In genomic region chr11:52919231-52919960, GRCm38 (mm10) we compare ENCODE assay signal across 8 mouse cellular contexts.
DNase-seq lines count a peak whose midpoint lies in the region; ATAC-seq and TF ChIP-seq lines count a peak whose summit lies in the region.

No protein-coding gene starts in this region.

- H3K79me2 ChIP-seq in heart, adult 2 months (replicated peaks; ENCODE audit: control insufficient read depth, insufficient read depth, low read length), result no peaks in the 10 kb centered on the region

- no peaks in the 10 kb centered on the region for H3K36me3 ChIP-seq in heart, embryonic 12.5 days
- no peaks in the 10 kb centered on the region for H3K36me3 ChIP-seq in heart, adult 2 months (ENCODE audit: control insufficient read depth, insufficient read depth, low read length)
- no peaks in the 10 kb centered on the region for H3K36me3 ChIP-seq in neural tube, embryonic 11.5 days (ENCODE audit: control insufficient read depth, insufficient read depth, low read length)
- no peaks in the 10 kb centered on the region for H3K36me3 ChIP-seq in embryonic facial prominence, embryonic 15.5 days
- no peaks in the 10 kb centered on the region for H3K36me3 ChIP-seq in neural tube, embryonic 14.5 days (ENCODE audit: control insufficient read depth, insufficient read depth, low read length)

- TF ChIP-seq EP300 in heart, adult 2 months (IDR thresholded peaks at IDR 0.05; ENCODE audit: insufficient read depth, low read depth, low read length), result no peak

- H3K4me1 ChIP-seq in heart, embryonic 12.5 days (replicated peaks), result peaks cover 18% of the 10 kb centered on the region
- H3K4me1 ChIP-seq in heart, adult 2 months (ENCODE audit: control insufficient read depth, insufficient read depth, low read length), result no peaks in the 10 kb centered on the region
- H3K4me1 ChIP-seq in neural tube, embryonic 11.5 days (ENCODE audit: control insufficient read depth, insufficient read depth, low read length), result no peaks in the 10 kb centered on the region
- H3K4me1 ChIP-seq in embryonic facial prominence, embryonic 15.5 days, result peaks cover 9% of the 10 kb centered on the region; the same call in 1 of the 2 replicates
- H3K4me1 ChIP-seq in neural tube, embryonic 14.5 days (ENCODE audit: control insufficient read depth, insufficient read depth, low read length), result peaks cover 7% of the 10 kb centered on the region; the same call in 1 of the 2 replicates

- TF ChIP-seq POLR2A in heart, adult 2 months (IDR thresholded peaks at IDR 0.05; ENCODE audit: insufficient read depth, low read depth, low read length), result no peak

- H3K4me2 ChIP-seq in heart, embryonic 12.5 days, result peak overlapping the region; percentile 17
- H3K4me2 ChIP-seq in neural tube, embryonic 11.5 days (ENCODE audit: low read depth), result no peak overlapping the region
- H3K4me2 ChIP-seq in embryonic facial prominence, embryonic 15.5 days (replicated peaks), result no peak overlapping the region
- H3K4me2 ChIP-seq in neural tube, embryonic 14.5 days (ENCODE audit: low read depth, low read length), result no peak overlapping the region

- intact Hi-C loops in heart, adult 2 months (cut with DNase I), result no loop called here

- H3K4me3 ChIP-seq in heart, embryonic 12.5 days, result no peak overlapping the region
- H3K4me3 ChIP-seq in heart, adult 2 months, result no peak overlapping the region
- no peak overlapping the region for H3K4me3 ChIP-seq in neural tube, embryonic 11.5 days (ENCODE audit: low read depth, low read length)
- no peak overlapping the region for H3K4me3 ChIP-seq in embryonic facial prominence, embryonic 15.5 days (replicated peaks)
- no peak overlapping the region for H3K4me3 ChIP-seq in neural tube, embryonic 14.5 days (ENCODE audit: low read depth, low read length)

- H3K27ac ChIP-seq in heart, embryonic 12.5 days (ENCODE audit: poor library complexity, severe bottlenecking), result peak overlapping the region; percentile 15; the same call in 1 of the 2 replicates
- H3K27ac ChIP-seq in heart, adult 2 months, result no peak overlapping the region
- H3K27ac ChIP-seq in neural tube, embryonic 11.5 days (ENCODE audit: low read depth, low read length), result no peak overlapping the region
- no peak overlapping the region for H3K27ac ChIP-seq in embryonic facial prominence, embryonic 15.5 days (replicated peaks)
- no peak overlapping the region for H3K27ac ChIP-seq in neural tube, embryonic 14.5 days (ENCODE audit: low read depth, low read length)

- TF ChIP-seq CTCF in heart, adult 2 months (IDR thresholded peaks at IDR 0.05), result no peak

- no peaks in the 10 kb centered on the region for H3K9me3 ChIP-seq in heart, embryonic 12.5 days (replicated peaks)
- H3K9me3 ChIP-seq in neural tube, embryonic 11.5 days (ENCODE audit: control insufficient read depth, low read length), result no peaks in the 10 kb centered on the region
- H3K9me3 ChIP-seq in embryonic facial prominence, embryonic 15.5 days (replicated peaks), result no peaks in the 10 kb centered on the region
- no peaks in the 10 kb centered on the region for H3K9me3 ChIP-seq in neural tube, embryonic 14.5 days (ENCODE audit: control insufficient read depth, low read length)

- no peak for ATAC-seq in heart, embryonic 12.5 days (ENCODE audit: insufficient number of reproducible peaks, low FRiP score)
- no peak for ATAC-seq in neural tube, embryonic 11.5 days (ENCODE audit: insufficient read depth, low FRiP score, low TSS enrichment)
- peak; percentile 47; the same call in 1 of the 2 replicates for ATAC-seq in embryonic facial prominence, embryonic 15.5 days (ENCODE audit: insufficient number of reproducible peaks, low FRiP score, low TSS enrichment, low read depth)
- peak; percentile 38; the same call in 1 of the 2 replicates for ATAC-seq in neural tube, embryonic 14.5 days (ENCODE audit: low read depth)
- no peak for ATAC-seq in erythroblast, adult 5-6 weeks (replicated peaks; ENCODE audit: low FRiP score, poor library complexity, severe bottlenecking)

- WGBS in heart, embryonic 12.5 days, result 30% methylated on average over 15 of the region's 15 CpGs
- 29% methylated on average over 15 of the region's 15 CpGs for WGBS in heart, adult 2 months
- 64% methylated on average over 15 of the region's 15 CpGs for WGBS in neural tube, embryonic 11.5 days
- WGBS in embryonic facial prominence, embryonic 15.5 days, result 18% methylated on average over 15 of the region's 15 CpGs
- WGBS in neural tube, embryonic 14.5 days, result 37% methylated on average over 15 of the region's 15 CpGs

- no peak for DNase-seq in heart, adult 2 months
- DNase-seq in neural tube, embryonic 11.5 days (ENCODE audit: low spot score), result peak; percentile 13
- no peak for DNase-seq in neural tube, embryonic 10.5 days (ENCODE audit: extremely low spot score, low spot score)
- no peak for DNase-seq in spleen, postnatal 4 days (ENCODE audit: low spot score in 2 of 2)

- H3K9ac ChIP-seq in heart, embryonic 12.5 days, result no peak overlapping the region
- no peak overlapping the region for H3K9ac ChIP-seq in heart, adult 2 months (ENCODE audit: low read depth, low read length)
- no peak overlapping the region for H3K9ac ChIP-seq in neural tube, embryonic 11.5 days (ENCODE audit: low read length)
- no peak overlapping the region for H3K9ac ChIP-seq in embryonic facial prominence, embryonic 15.5 days
- H3K9ac ChIP-seq in neural tube, embryonic 14.5 days (replicated peaks; ENCODE audit: low read depth, low read length), result no peak overlapping the region

- no peaks in the 10 kb centered on the region for H3K27me3 ChIP-seq in heart, embryonic 12.5 days (replicated peaks)
- no peaks in the 10 kb centered on the region for H3K27me3 ChIP-seq in heart, adult 2 months (ENCODE audit: control insufficient read depth, insufficient read depth, low read length)
- H3K27me3 ChIP-seq in neural tube, embryonic 11.5 days (ENCODE audit: control insufficient read depth, insufficient read depth, low read length), result no peaks in the 10 kb centered on the region
- no peaks in the 10 kb centered on the region for H3K27me3 ChIP-seq in embryonic facial prominence, embryonic 15.5 days
- H3K27me3 ChIP-seq in neural tube, embryonic 14.5 days (ENCODE audit: control insufficient read depth, insufficient read depth, low read length), result no peaks in the 10 kb centered on the region

Comparison
In these comparisons a context has a peak if more than half of its experiments do, and no peak if none do; other contexts are left out.
1. ATAC-seq: peak in embryonic facial prominence, embryonic 15.5 days (single experiment) and neural tube, embryonic 14.5 days (single experiment); none in heart, embryonic 12.5 days (single experiment), neural tube, embryonic 11.5 days (single experiment) and erythroblast, adult 5-6 weeks (single experiment).